Mouse (Mus musculus) gastrocnemius, postnatal 36 days (tissue): Measurements from ENCODE around the gene Ebf1. TPM values are rescaled to one million over a fixed set of nuclear protein-coding genes. Genes with fewer than 3 reads are reported as not detected.

Experiments used
- DNase-seq, 2 experiments: peaks; one replicate each; pipeline ENCODE4 v3.0.0; 2022
- intact Hi-C: fragments of 180-260 bp; cut with DNase I; formaldehyde crosslinking; loops from one replicate; pipeline ENCODE4 v1.15.1; 2025
- total RNA-seq, 2 experiments: library from RNA; stranded (reverse); gene quantifications; 2 replicates each; pipeline ENCODE4 v1.2.3; 2021

The Ebf1 gene
- total RNA-seq, 2 experiments from 2014 or later, result 9.5 to 10.0 TPM

- intact Hi-C loops, result no loop called here
- DNase-seq, result no peak
These were observed 149.1 kb downstream of the Ebf1 start for GRCm38 (mm10) chr11:44766246-44766645.

- DNase-seq, result no peak
- intact Hi-C loops, result no loop called here
These were observed 150.2 kb downstream of the Ebf1 start for GRCm38 (mm10) chr11:44767322-44767721.

- intact Hi-C loops, result no loop called here
These were observed 151.2 kb downstream of the Ebf1 start for GRCm38 (mm10) chr11:44768346-44768745.

GRCm38 (mm10) chr11:44770989-44771564, 154.0 kb downstream of the Ebf1 start:
- no peak for DNase-seq
- intact Hi-C loops, result loop anchor here (10.0 kb wide), 1 partner anchor 234 kb away; no protein-coding TSS in a partner anchor

More at GRCm38 (mm10) chr11:44768346-44768745, 151.2 kb downstream of the Ebf1 start:
- DNase-seq, result no peak

- intact Hi-C loops, result loop anchor here (10.0 kb wide), 1 partner anchor 230 kb away; no protein-coding TSS in a partner anchor
These were observed 157.3 kb downstream of the Ebf1 start for GRCm38 (mm10) chr11:44774411-44774810.

GRCm38 (mm10) chr11:44775549-44775948, 158.4 kb downstream of the Ebf1 start:
- intact Hi-C loops, result loop anchor here (10.0 kb wide), 1 partner anchor 229 kb away; no protein-coding TSS in a partner anchor
- DNase-seq, result no peak

More at GRCm38 (mm10) chr11:44774411-44774810, 157.3 kb downstream of the Ebf1 start:
- DNase-seq, result no peak

GRCm38 (mm10) chr11:44776556-44776955, 159.4 kb downstream of the Ebf1 start:
- DNase-seq, result no peak
- intact Hi-C loops, result loop anchor here (10.0 kb wide), 1 partner anchor 228 kb away; no protein-coding TSS in a partner anchor

- intact Hi-C loops, result loop anchor here (10.0 kb wide), 1 partner anchor 227 kb away; no protein-coding TSS in a partner anchor
- DNase-seq, result no peak
These were observed 160.5 kb downstream of the Ebf1 start for GRCm38 (mm10) chr11:44777331-44778310.

- intact Hi-C loops, result loop anchor here (10.0 kb wide), 1 partner anchor 226 kb away; no protein-coding TSS in a partner anchor
These were observed 161.9 kb downstream of the Ebf1 start for GRCm38 (mm10) chr11:44779030-44779429.

GRCm38 (mm10) chr11:44784255-44785029, 167.3 kb downstream of the Ebf1 start:
- intact Hi-C loops, result no loop called here
- DNase-seq, result no peak

More at GRCm38 (mm10) chr11:44779030-44779429, 161.9 kb downstream of the Ebf1 start:
- DNase-seq, result no peak

GRCm38 (mm10) chr11:44785063-44785462, 167.9 kb downstream of the Ebf1 start:
- intact Hi-C loops, result no loop called here

GRCm38 (mm10) chr11:44785479-44785878, 168.4 kb downstream of the Ebf1 start:
- DNase-seq, result no peak
- intact Hi-C loops, result no loop called here

More at GRCm38 (mm10) chr11:44785063-44785462, 167.9 kb downstream of the Ebf1 start:
- DNase-seq, result no peak

GRCm38 (mm10) chr11:44788003-44788402, 170.9 kb downstream of the Ebf1 start:
- intact Hi-C loops, result no loop called here
- no peak for DNase-seq

- intact Hi-C loops, result no loop called here
- no peak for DNase-seq
These were observed 175.7 kb downstream of the Ebf1 start for GRCm38 (mm10) chr11:44792816-44793215.

GRCm38 (mm10) chr11:44794883-44795282, 177.8 kb downstream of the Ebf1 start:
- intact Hi-C loops, result no loop called here

GRCm38 (mm10) chr11:44795767-44796166, 178.7 kb downstream of the Ebf1 start:
- intact Hi-C loops, result no loop called here
- no peak for DNase-seq

More at GRCm38 (mm10) chr11:44794883-44795282, 177.8 kb downstream of the Ebf1 start:
- DNase-seq, result no peak

- DNase-seq, result no peak
- intact Hi-C loops, result no loop called here
These were observed 181.2 kb downstream of the Ebf1 start for GRCm38 (mm10) chr11:44798270-44798669.

GRCm38 (mm10) chr11:44804046-44804445, 186.9 kb downstream of the Ebf1 start:
- no peak for DNase-seq

GRCm38 (mm10) chr11:44806589-44806988, 189.5 kb downstream of the Ebf1 start:
- intact Hi-C loops, result no loop called here
- DNase-seq, result no peak

More at GRCm38 (mm10) chr11:44804046-44804445, 186.9 kb downstream of the Ebf1 start:
- intact Hi-C loops, result no loop called here
